Mouse (Mus musculus): Measurements from ENCODE around the gene Mkrn3. TPM values are rescaled to one million over a fixed set of nuclear protein-coding genes. Genes with fewer than 3 reads are reported as not detected.

Gene Mkrn3
- polyA plus RNA-seq, 1 experiment from 2014 or later, result 1.1 TPM

DNA sequence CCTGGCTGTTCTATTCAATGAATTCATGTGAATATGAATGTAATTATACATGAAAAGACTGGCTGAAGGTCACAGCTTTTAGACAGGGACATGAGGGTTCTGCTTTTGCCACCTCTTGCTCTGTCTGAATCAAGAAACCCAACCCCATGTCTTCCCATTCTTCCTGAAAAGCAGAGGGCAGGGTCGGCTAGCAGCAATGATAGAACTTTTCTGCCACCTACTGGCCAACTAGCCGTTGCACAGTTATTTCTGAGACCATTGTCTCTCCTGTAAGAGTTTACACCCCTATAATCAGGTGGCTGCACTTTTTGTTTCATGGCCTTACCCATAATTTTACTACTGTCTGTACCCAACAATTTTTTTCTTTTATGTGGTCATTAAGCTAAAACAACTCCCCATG lies 37.5 kb downstream of the Mkrn3 start:
- no peak for DNase-seq (ENCODE audit: low spot score)

DNA sequence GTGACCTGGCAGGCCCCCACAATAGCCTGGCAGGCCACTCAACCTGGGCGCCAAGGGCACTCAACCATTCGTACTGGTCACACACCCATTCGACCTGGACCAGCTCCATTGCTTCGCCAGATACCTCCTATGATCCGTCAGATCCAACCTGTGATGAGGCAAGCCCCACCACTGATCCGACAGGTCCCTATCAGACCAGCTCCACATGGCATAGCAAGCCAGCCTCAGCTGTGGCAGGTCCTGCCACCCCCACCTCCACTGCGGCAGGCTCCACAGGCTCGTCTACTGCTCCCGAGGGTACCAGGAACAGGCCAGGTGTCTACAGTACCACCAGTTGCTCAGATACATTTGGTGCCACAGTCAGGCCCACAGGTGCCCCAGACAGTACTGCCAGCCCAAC lies 41.4 kb downstream of the Mkrn3 start:
- DNase-seq (ENCODE audit: low spot score), result no peak

GRCm38 (mm10) chr7:62377313-62377712 lies 42.6 kb downstream of the Mkrn3 start:
- no peak for DNase-seq (ENCODE audit: low spot score)

DNA sequence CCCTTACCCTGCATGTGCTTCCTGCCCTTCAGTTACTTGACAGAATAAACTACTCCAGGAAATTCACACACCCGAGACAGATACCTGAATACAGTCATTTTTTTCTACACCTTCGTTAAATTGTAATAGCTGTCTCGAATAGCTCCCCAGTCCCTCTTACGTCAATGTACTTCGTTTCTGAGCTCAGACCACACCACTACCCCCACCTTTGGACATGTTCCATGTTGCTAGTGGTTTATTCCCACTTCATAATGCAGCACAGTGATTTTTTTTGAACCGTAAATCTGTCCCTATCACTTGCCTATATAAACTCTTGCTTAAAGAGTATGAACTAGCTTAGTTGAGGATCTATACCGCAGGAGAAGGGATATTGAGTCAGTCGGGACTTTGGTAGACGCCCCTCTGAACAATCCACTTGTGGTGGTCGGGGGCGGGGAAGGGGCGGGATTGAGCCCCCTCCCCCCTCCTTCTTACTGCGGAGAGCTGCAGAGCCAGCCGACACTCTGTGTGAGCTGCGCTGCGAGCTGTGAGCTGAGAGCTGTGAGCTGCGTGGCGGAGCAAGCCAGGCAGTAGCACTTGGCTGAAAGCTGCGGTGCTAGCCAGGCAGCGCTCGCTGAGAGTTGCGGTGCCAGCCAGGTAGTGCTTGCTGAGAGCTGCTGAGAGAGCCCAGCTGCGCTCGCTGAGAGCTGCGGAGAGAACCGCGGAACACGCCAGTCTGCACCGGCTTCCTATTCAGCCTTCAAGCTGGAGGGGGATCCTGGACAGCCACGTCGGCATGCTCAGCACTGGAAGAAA lies 43.2 kb downstream of the Mkrn3 start, which contains the start of gene Magel2:
Gene Magel2, plus strand, starts transcription at position 501 of the 795 bp plus-strand sequence.
- DNase-seq (ENCODE audit: low spot score), result no peak

- no peak for DNase-seq (ENCODE audit: low spot score)
Observed at GRCm38 (mm10) chr7:62375658-62376057, 44.3 kb downstream of the Mkrn3 start.

Other genes starting within 250 kb of the Mkrn3 start
- 8.8 and 10.7 TPM in 2 replicates for gene Ndn, start 73.6 kb downstream of the Mkrn3 start, polyA plus RNA-seq (2015; fragmentation: Nextera tagmentation; extraction: Ambion mirVana)
- gene Magel2, start 43.1 kb downstream of the Mkrn3 start, polyA plus RNA-seq (2015; fragmentation: Nextera tagmentation; extraction: Ambion mirVana), result 0.09 and 0.23 TPM in 2 replicates
- gene Peg12, start 44.4 kb upstream of the Mkrn3 start, polyA plus RNA-seq (2015; fragmentation: Nextera tagmentation; extraction: Ambion mirVana), result 2.7 and 3.0 TPM in 2 replicates